Mouse (Mus musculus) lung, postnatal 36 days (tissue): ENCODE results near the gene Atxn1.

Source experiments
- DNase-seq: peaks from one replicate; pipeline ENCODE4 v3.0.0; 2022; ENCODE audit warnings: mixed read lengths

The Atxn1 gene

GRCm38 (mm10) chr13:45894234-45894633, 70.6 kb downstream of the Atxn1 start:
- DNase-seq, result no peak

GRCm38 (mm10) chr13:45891073-45891472, 73.7 kb downstream of the Atxn1 start:
- no peak for DNase-seq

GRCm38 (mm10) chr13:45888953-45889749, 75.7 kb downstream of the Atxn1 start:
- DNase-seq, result no peak

GRCm38 (mm10) chr13:45884878-45885277, 79.9 kb downstream of the Atxn1 start:
- DNase-seq, result no peak

GRCm38 (mm10) chr13:45883791-45884238, 81.0 kb downstream of the Atxn1 start:
- no peak for DNase-seq

- DNase-seq, result no peak
These were observed 81.8 kb downstream of the Atxn1 start for GRCm38 (mm10) chr13:45882976-45883440.

- DNase-seq, result no peak
These were observed 84.3 kb downstream of the Atxn1 start for GRCm38 (mm10) chr13:45880543-45880845.

- no peak for DNase-seq
These were observed 84.9 kb downstream of the Atxn1 start for GRCm38 (mm10) chr13:45879746-45880542.

- DNase-seq, result no peak
These were observed 87.9 kb downstream of the Atxn1 start for GRCm38 (mm10) chr13:45876939-45877338.

GRCm38 (mm10) chr13:45876368-45876760, 88.4 kb downstream of the Atxn1 start:
- no peak for DNase-seq

- no peak for DNase-seq
These were observed 89.0 kb downstream of the Atxn1 start for GRCm38 (mm10) chr13:45875686-45876367.

GRCm38 (mm10) chr13:45874196-45874595, 90.6 kb downstream of the Atxn1 start:
- DNase-seq, result no peak

GRCm38 (mm10) chr13:45872966-45873365, 91.8 kb downstream of the Atxn1 start:
- DNase-seq, result no peak

GRCm38 (mm10) chr13:45872041-45872746, 92.6 kb downstream of the Atxn1 start:
- DNase-seq, result peak; percentile 36

GRCm38 (mm10) chr13:45871554-45871953, 93.3 kb downstream of the Atxn1 start:
- no peak for DNase-seq

GRCm38 (mm10) chr13:45868886-45869285, 95.9 kb downstream of the Atxn1 start:
- DNase-seq, result no peak

GRCm38 (mm10) chr13:45867273-45867672, 97.5 kb downstream of the Atxn1 start:
- no peak for DNase-seq

GRCm38 (mm10) chr13:45866615-45867245, 98.1 kb downstream of the Atxn1 start:
- no peak for DNase-seq

- no peak for DNase-seq
These were observed 99.2 kb downstream of the Atxn1 start for GRCm38 (mm10) chr13:45865620-45866019.

- DNase-seq, result no peak
These were observed 101.0 kb downstream of the Atxn1 start for GRCm38 (mm10) chr13:45863779-45864178.

- DNase-seq, result no peak
These were observed 102.8 kb downstream of the Atxn1 start for GRCm38 (mm10) chr13:45861885-45862605.
